Mouse (Mus musculus) limb, embryonic 14.5 days (tissue): ENCODE data around the gene Dars. TPM values are rescaled to one million over a fixed set of nuclear protein-coding genes. Genes with fewer than 3 reads are reported as not detected.

Source experiments
- ATAC-seq: fragments of 200-750 bp; cut with Nextera tagmentation; 2 replicates; pipeline ENCODE4 v1.8.0; 2017; ENCODE audit warnings: low read depth, moderate number of reproducible peaks, moderate TSS enrichment; ENCODE audit not compliant: low FRiP score
- DNase-seq: peaks from one replicate; pipeline ENCODE4 v3.0.0-alpha.2; 2015; ENCODE audit warnings: low spot score
- H3K27ac ChIP-seq: fragments of 300-500 bp; sonication (generic); replicated peaks from 2 replicates; pipeline ENCODE4 v1.5.1; 2014; ENCODE audit warnings: low read depth, mild to moderate bottlenecking, low read length, moderate library complexity, mixed read lengths
- H3K27me3 ChIP-seq: fragments of 300-500 bp; sonication (generic); 2 replicates; pipeline ENCODE4 v1.6.1; 2014; ENCODE audit warnings: low read length, mixed read lengths; ENCODE audit not compliant: control insufficient read depth, insufficient read depth
- H3K36me3 ChIP-seq: fragments of 300-500 bp; sonication (generic); 2 replicates; pipeline ENCODE4 v1.6.1; 2014; ENCODE audit warnings: mild to moderate bottlenecking, low read length, moderate library complexity, mixed read lengths; ENCODE audit not compliant: control insufficient read depth, insufficient read depth
- H3K4me1 ChIP-seq: fragments of 300-500 bp; sonication (generic); 2 replicates; pipeline ENCODE4 v1.6.1; 2014; ENCODE audit warnings: antibody characterized with exemption, low read length, mixed read lengths; ENCODE audit not compliant: control insufficient read depth, insufficient read depth
- H3K4me2 ChIP-seq: fragments of 300-500 bp; sonication (generic); replicated peaks from 2 replicates; pipeline ENCODE4 v1.6.1; 2014; ENCODE audit warnings: low read depth, mild to moderate bottlenecking, low read length, moderate library complexity; ENCODE audit not compliant: severe bottlenecking
- H3K4me3 ChIP-seq: fragments of 300-500 bp; sonication (generic); replicated peaks from 2 replicates; pipeline ENCODE4 v1.5.1; 2014; ENCODE audit warnings: low read length
- H3K9ac ChIP-seq: fragments of 300-500 bp; sonication (generic); 2 replicates; pipeline ENCODE4 v1.6.1; 2014; ENCODE audit warnings: mild to moderate bottlenecking, low read depth, low read length, moderate library complexity; ENCODE audit not compliant: severe bottlenecking
- H3K9me3 ChIP-seq: fragments of 300-500 bp; sonication (generic); 2 replicates; pipeline ENCODE4 v1.6.1; 2016; ENCODE audit warnings: low read length; ENCODE audit not compliant: control insufficient read depth
- POLR2A ChIP-seq: fragments of 200-500 bp; IDR thresholded peaks from 2 replicates; pipeline ENCODE4 v1.8.0; 2012; ENCODE audit warnings: inconsistent platforms, mild to moderate bottlenecking, moderate library complexity, borderline replicate concordance; ENCODE audit not compliant: insufficient read depth, insufficient read length; ENCODE audit errors: extremely low read depth
- WGBS: fragments of 180-500 bp; shearing (Covaris S2); extraction: QIAGEN DNeasy Blood & Tissue Kit; methylation state at CpG from one replicate; pipeline ENCODE4 v1.1.7; 2014; 5-methylcytosine and 5-hydroxymethylcytosine counted together
- polyA plus RNA-seq, 2 experiments: library from polyadenylated mRNA; depleted of rRNA in 1 of 2; stranded (reverse) in 1 of 2; unstranded in 1 of 2; fragments of >200 nt; fragmentation: Nextera tagmentation in 1 of 2; extraction: Ambion mirVana in 1 of 2; gene quantifications; 2 replicates each; pipeline versions ENCODE4 v1.2.1 to v1.2.3; 2012 to 2014

Dars gene
- polyA plus RNA-seq, 2 experiments = 57.0 to 88.7 TPM

DNA sequence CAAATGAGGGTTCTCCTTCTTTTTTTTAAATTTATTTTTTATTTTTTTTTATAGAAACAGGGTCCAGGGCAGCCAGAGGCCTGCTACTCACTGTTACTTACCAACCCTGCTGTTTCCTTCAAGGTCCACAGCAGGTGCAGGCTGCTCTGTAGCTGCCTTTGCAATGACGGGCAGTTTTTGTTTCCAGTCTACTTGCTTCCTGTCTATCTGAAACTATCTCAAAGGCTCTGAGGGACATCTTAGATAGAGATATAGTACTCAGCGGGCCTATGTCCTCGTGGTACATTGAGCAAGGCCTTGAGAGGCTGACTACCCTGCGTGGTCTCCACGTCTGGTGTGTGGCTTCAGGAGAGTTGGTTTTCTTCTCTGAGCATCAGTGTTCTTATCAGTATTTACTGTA is 21.4 kb upstream of the Dars start:
- Histone ChIP-seq H3K9me3 (no peaks in the 10 kb centered on the region), H3K4me2 (no peak overlapping the region), H3K36me3 (no peaks in the 10 kb centered on the region), H3K9ac (no peak overlapping the region), H3K27me3 (no peaks in the 10 kb centered on the region), H3K27ac (no peak overlapping the region), H3K4me1 (no peaks in the 10 kb centered on the region), H3K4me3 (no peak overlapping the region)
- no peak for TF ChIP-seq POLR2A
- ATAC-seq (no peak), DNase-seq (no peak)
- 93% methylated on average over 5 of the region's 5 CpGs for WGBS

DNA sequence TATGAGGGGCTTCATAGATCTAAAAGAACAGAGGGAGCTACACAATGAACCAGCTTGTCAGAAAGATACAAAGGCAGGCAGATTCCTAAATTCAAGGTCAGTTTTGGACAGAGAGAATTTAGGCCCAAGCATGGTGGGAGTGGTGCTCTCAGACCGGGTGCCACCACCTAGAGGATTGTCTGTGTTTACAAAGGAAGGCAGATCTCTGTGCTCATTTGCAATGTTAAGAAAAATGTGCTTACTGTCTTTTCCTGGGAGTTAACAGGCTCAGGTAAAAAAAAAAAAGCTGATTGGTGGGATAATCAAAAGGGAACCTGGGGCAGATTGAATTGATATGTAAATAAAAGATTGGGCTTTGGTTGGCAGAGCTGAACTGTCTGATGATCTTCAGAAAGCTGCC is 20.1 kb upstream of the Dars start:
- H3K27me3 ChIP-seq = no peaks in the 10 kb centered on the region

DNA sequence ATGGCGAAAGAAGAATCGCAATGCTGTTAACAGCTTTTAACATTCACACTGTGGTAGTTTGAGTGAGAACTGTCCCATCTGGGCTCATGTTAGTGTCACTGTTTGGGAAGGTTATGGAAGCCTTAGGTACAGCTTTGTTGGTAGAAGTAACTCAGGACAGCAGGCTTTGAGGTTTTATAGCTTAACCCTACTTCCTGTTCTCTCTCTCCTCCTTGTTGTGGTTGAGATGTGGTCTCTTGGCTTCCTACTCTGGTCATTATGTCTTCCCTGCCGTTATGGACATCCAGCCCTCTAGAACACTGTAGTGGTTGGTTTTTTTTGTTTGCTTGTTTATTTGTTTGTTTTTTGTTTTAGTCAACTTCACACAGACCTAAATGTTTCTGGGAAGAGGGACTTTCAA is 18.8 kb upstream of the Dars start:
- H3K4me3 ChIP-seq = no peak overlapping the region
- ATAC-seq = no peak
- no peak overlapping the region for H3K4me2 ChIP-seq
- DNase-seq = no peak
- no peaks in the 10 kb centered on the region for H3K36me3 ChIP-seq
- no peaks in the 10 kb centered on the region for H3K9me3 ChIP-seq
- H3K27ac ChIP-seq = no peak overlapping the region
- H3K9ac ChIP-seq = no peak overlapping the region
- no peak for TF ChIP-seq POLR2A
- no peaks in the 10 kb centered on the region for H3K27me3 ChIP-seq
- 77% methylated on average over 3 of the region's 3 CpGs for WGBS
- no peaks in the 10 kb centered on the region for H3K4me1 ChIP-seq

More for the DNA sequence above, 20.1 kb upstream of the Dars start:
- H3K36me3 ChIP-seq = no peaks in the 10 kb centered on the region
- H3K4me3 ChIP-seq = no peak overlapping the region
- no peaks in the 10 kb centered on the region for H3K4me1 ChIP-seq
- WGBS = 44% methylated on average over 1 of the region's 1 CpGs
- DNase-seq (no peak), ATAC-seq (no peak)
- H3K27ac ChIP-seq = no peak overlapping the region
- H3K4me2 ChIP-seq = no peak overlapping the region
- no peaks in the 10 kb centered on the region for H3K9me3 ChIP-seq
- H3K9ac ChIP-seq = no peak overlapping the region
- no peak for TF ChIP-seq POLR2A

- H3K36me3 ChIP-seq = no peaks in the 10 kb centered on the region
- H3K27me3 ChIP-seq = no peaks in the 10 kb centered on the region
- no peak for TF ChIP-seq POLR2A
- H3K27ac ChIP-seq = no peak overlapping the region
- 70% methylated on average over 4 of the region's 4 CpGs for WGBS
- no peak overlapping the region for H3K9ac ChIP-seq
- peak; percentile 47 for DNase-seq
- no peak overlapping the region for H3K4me3 ChIP-seq
- no peaks in the 10 kb centered on the region for H3K9me3 ChIP-seq
- no peaks in the 10 kb centered on the region for H3K4me1 ChIP-seq
- no peak overlapping the region for H3K4me2 ChIP-seq
- 0 out of 2 replicates have a peak, but pooled peaks have one; percentile 50 for ATAC-seq
Measured at GRCm38 (mm10) chr1:128435551-128435950, 18.4 kb upstream of the Dars start.

DNA sequence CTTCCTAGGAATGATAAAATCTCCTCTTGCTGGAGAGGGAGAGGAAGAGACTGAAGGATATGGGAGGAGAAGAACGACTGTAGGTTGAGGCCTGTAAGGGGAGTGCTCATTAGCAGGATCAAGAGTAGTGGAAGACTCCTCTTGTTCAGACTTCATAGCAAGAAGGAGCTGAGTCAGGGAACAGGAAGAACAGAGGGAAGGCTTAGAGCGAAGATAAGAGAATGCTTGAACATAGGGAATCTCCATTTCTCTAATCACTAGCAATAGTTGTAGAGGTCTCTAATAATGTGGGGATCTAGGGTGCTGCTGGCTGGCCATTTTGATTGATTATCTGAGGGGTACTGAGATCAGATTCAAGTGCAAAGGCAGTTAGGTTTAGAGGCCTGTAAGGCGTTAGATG is 7.8 kb upstream of the Dars start:
- TF ChIP-seq POLR2A = no peak
- no peak for ATAC-seq
- WGBS = 79% methylated on average over 3 of the region's 3 CpGs
- H3K27ac ChIP-seq = no peak overlapping the region
- DNase-seq = no peak
- H3K36me3 ChIP-seq = no peaks in the 10 kb centered on the region
- no peak overlapping the region for H3K4me2 ChIP-seq
- no peaks in the 10 kb centered on the region for H3K9me3 ChIP-seq
- H3K4me1 ChIP-seq = no peaks in the 10 kb centered on the region
- no peaks in the 10 kb centered on the region for H3K27me3 ChIP-seq
- no peak overlapping the region for H3K4me3 ChIP-seq
- no peak overlapping the region for H3K9ac ChIP-seq

DNA sequence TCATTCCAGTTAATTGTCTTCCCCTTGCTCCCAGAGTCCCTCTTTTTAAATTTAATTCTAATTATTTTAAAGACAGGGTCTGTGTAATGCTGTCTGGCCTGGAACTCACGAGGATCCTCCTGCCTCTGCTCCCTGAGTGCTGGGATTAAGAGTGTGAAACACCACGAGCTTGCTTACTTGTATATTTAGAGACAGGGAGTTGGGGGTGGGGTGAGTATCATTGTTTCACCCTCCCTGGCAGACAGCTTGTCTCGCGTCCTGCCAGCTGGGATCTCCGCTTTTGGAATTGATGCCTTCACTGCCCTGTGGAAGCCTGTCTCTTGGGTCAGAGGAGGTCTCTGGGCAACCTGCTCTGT is 343 bp upstream of the Dars start:
- peak overlapping the region; percentile 55 for H3K4me2 ChIP-seq
- H3K9ac ChIP-seq = peak overlapping the region; percentile 93; the same call in 1 of the 2 replicates

More for the DNA sequence above, 343 bp upstream of the Dars start:
- H3K36me3 ChIP-seq = peaks cover 18% of the 10 kb centered on the region
- WGBS = 49% methylated on average over 5 of the region's 5 CpGs
- H3K27ac ChIP-seq = 0 out of 2 replicates have a peak overlapping the region, but pooled peaks have one; percentile 91
- ATAC-seq (peak; percentile 13; the same call in 1 of the 2 replicates), DNase-seq (no peak)
- H3K9me3 ChIP-seq = no peaks in the 10 kb centered on the region
- no peak for TF ChIP-seq POLR2A
- no peaks in the 10 kb centered on the region for H3K4me1 ChIP-seq
- H3K27me3 ChIP-seq = no peaks in the 10 kb centered on the region
- peak overlapping the region; percentile 85 for H3K4me3 ChIP-seq
